Mouse (Mus musculus): ENCODE results near the gene Klrb1a. TPM values are rescaled to one million over a fixed set of nuclear protein-coding genes. Genes with fewer than 3 reads are reported as not detected.

The Klrb1a gene
- polyA plus RNA-seq, 1 experiment from 2014 or later: not detected

- no peak for ATAC-seq
- Histone ChIP-seq H3K9ac (ENCODE audit: low read length) (no peak overlapping the region), H3K4me3 (ENCODE audit: low read depth, low read length) (no peak overlapping the region), H3K27me3 (replicated peaks; ENCODE audit: control insufficient read depth, insufficient read depth, low read length) (peaks cover 3% of the 10 kb centered on the region; the same call in 1 of the 2 replicates), H3K4me1 (ENCODE audit: control insufficient read depth, insufficient read depth, low read length) (0 out of 2 replicates have a peak, but pooled peaks cover 3% of the 10 kb centered on the region), H3K4me2 (ENCODE audit: low read length) (no peak overlapping the region), H3K27ac (ENCODE audit: low read depth, low read length) (no peak overlapping the region), H3K9me3 (replicated peaks; ENCODE audit: control insufficient read depth, low read length) (no peaks in the 10 kb centered on the region), H3K36me3 (ENCODE audit: control insufficient read depth, insufficient read depth, low read length) (no peaks in the 10 kb centered on the region)
- no peak for DNase-seq (ENCODE audit: low spot score)
- 84% methylated on average over 9 of the region's 9 CpGs for WGBS
These were observed 28.7 kb downstream of the Klrb1a start for GRCm38 (mm10) chr6:128594651-128595050.

DNA sequence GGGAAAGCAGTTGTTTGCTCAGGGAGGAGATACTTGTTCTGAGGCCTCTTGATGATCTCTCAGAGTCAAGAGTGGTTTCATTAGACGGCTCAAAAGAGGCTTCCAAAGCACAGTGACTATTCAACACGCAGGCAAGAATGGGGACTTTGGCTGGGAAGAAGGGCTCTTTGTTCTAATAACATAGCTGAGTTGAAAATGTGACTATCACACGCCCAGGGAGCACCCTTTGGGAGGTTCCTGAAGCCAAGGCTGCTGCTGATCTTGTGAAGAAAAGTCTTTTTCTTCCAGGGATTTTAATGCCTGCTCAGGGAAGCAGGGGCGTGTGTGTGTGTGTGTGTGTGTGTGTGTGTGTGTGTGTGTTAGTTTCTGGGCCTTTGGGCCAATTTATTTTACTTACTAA lies 33.9 kb downstream of the Klrb1a start:
- DNase-seq (ENCODE audit: low spot score): no peak
- H3K27ac ChIP-seq (ENCODE audit: low read depth, low read length): no peak overlapping the region
- no peaks in the 10 kb centered on the region for H3K4me1 ChIP-seq (ENCODE audit: control insufficient read depth, insufficient read depth, low read length)
- H3K9ac ChIP-seq (ENCODE audit: low read length): no peak overlapping the region
- no peaks in the 10 kb centered on the region for H3K9me3 ChIP-seq (replicated peaks; ENCODE audit: control insufficient read depth, low read length)
- no peak overlapping the region for H3K4me2 ChIP-seq (ENCODE audit: low read length)
- H3K4me3 ChIP-seq (ENCODE audit: low read depth, low read length): no peak overlapping the region
- WGBS: 29% methylated on average over 4 of the region's 4 CpGs
- ATAC-seq: no peak
- no peaks in the 10 kb centered on the region for H3K36me3 ChIP-seq (ENCODE audit: control insufficient read depth, insufficient read depth, low read length)
- no peaks in the 10 kb centered on the region for H3K27me3 ChIP-seq (replicated peaks; ENCODE audit: control insufficient read depth, insufficient read depth, low read length)

- no peak for DNase-seq (ENCODE audit: low spot score)
- no peak overlapping the region for H3K27ac ChIP-seq (ENCODE audit: low read depth, low read length)
- no peak overlapping the region for H3K4me3 ChIP-seq (ENCODE audit: low read depth, low read length)
- ATAC-seq: no peak
- no peak overlapping the region for H3K9ac ChIP-seq (ENCODE audit: low read length)
- no peak overlapping the region for H3K4me2 ChIP-seq (ENCODE audit: low read length)
- H3K27me3 ChIP-seq (replicated peaks; ENCODE audit: control insufficient read depth, insufficient read depth, low read length): no peaks in the 10 kb centered on the region
- no peaks in the 10 kb centered on the region for H3K9me3 ChIP-seq (replicated peaks; ENCODE audit: control insufficient read depth, low read length)
- 89% methylated on average over 6 of the region's 6 CpGs for WGBS
- no peaks in the 10 kb centered on the region for H3K36me3 ChIP-seq (ENCODE audit: control insufficient read depth, insufficient read depth, low read length)
- H3K4me1 ChIP-seq (ENCODE audit: control insufficient read depth, insufficient read depth, low read length): no peaks in the 10 kb centered on the region
These were observed 35.7 kb downstream of the Klrb1a start for GRCm38 (mm10) chr6:128587619-128588018.

DNA sequence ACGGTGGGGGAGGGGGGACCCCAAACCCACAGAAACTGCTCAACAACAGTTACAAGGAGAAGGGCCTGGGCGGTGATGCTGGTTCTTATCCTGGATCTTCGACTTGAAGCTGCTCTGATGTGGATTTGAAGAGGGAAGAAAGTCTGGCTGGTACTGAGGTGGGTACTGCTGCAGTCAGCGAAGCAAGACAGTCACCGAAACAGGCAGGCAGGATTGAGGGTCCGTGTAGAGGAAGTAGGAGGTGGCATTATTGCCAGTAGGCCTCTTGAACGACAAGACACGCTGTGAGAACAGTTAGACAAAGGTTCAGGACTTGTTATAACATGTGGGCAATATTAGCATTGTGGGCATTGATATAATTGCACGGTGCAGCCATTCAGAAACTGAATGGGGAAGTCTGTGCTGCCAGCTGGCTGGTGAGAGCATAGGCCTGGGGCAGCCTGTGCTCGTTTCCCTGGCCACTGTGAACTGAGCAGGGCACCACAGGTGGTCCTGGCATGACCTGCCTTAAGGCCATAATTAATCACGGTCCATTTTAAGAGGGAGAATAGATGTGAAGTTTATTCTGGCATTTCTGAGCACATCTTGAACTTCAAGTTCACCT lies 37.6 kb downstream of the Klrb1a start:
- H3K4me3 ChIP-seq (ENCODE audit: low read depth, low read length): no peak overlapping the region
- no peaks in the 10 kb centered on the region for H3K9me3 ChIP-seq (replicated peaks; ENCODE audit: control insufficient read depth, low read length)
- H3K4me2 ChIP-seq (ENCODE audit: low read length): no peak overlapping the region
- no peaks in the 10 kb centered on the region for H3K4me1 ChIP-seq (ENCODE audit: control insufficient read depth, insufficient read depth, low read length)
- H3K9ac ChIP-seq (ENCODE audit: low read length): no peak overlapping the region
- DNase-seq (ENCODE audit: low spot score) (peak; percentile 28), ATAC-seq (peak; percentile 48; the same call in 1 of the 2 replicates)
- 52% methylated on average over 11 of the region's 11 CpGs for WGBS
- no peaks in the 10 kb centered on the region for H3K36me3 ChIP-seq (ENCODE audit: control insufficient read depth, insufficient read depth, low read length)
- H3K27me3 ChIP-seq (replicated peaks; ENCODE audit: control insufficient read depth, insufficient read depth, low read length): no peaks in the 10 kb centered on the region
- no peak overlapping the region for H3K27ac ChIP-seq (ENCODE audit: low read depth, low read length)

DNA sequence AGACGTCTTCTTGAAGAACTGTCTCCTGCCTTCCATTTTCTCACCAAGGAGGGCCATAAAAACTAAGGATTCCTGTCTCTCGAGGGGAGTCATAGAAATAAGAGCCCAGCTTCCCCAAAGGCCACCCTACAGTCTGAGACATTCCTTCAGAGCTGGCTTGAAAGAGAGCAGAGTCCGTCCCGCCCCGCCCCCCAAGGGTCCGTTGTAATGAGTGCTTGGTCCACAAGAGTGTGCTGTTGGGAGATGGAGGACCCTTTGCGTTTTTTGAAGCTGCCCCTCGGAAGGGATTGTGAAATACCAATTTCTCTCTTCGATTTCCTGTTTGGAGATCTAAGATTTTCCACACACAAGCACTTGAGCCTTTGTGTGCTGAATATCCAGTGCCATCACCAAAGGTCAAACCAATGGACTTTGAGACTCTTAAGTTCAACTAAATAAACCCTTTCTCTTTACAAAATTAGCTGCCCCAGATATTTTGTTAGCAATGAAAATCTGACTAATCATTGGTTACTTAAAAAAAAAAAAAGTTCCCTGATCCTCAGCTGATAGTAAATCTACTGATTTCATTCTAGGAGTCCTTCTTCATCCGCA lies 39.2 kb downstream of the Klrb1a start:
- Histone ChIP-seq H3K27me3 (replicated peaks; ENCODE audit: control insufficient read depth, insufficient read depth, low read length) (no peaks in the 10 kb centered on the region), H3K36me3 (ENCODE audit: control insufficient read depth, insufficient read depth, low read length) (no peaks in the 10 kb centered on the region), H3K27ac (ENCODE audit: low read depth, low read length) (no peak overlapping the region), H3K4me2 (ENCODE audit: low read length) (no peak overlapping the region), H3K9ac (ENCODE audit: low read length) (no peak overlapping the region), H3K4me3 (ENCODE audit: low read depth, low read length) (no peak overlapping the region), H3K4me1 (ENCODE audit: control insufficient read depth, insufficient read depth, low read length) (no peaks in the 10 kb centered on the region), H3K9me3 (replicated peaks; ENCODE audit: control insufficient read depth, low read length) (no peaks in the 10 kb centered on the region)
- DNase-seq (ENCODE audit: low spot score) (peak; percentile 29), ATAC-seq (no peak)
- 29% methylated on average over 10 of the region's 10 CpGs for WGBS

DNA sequence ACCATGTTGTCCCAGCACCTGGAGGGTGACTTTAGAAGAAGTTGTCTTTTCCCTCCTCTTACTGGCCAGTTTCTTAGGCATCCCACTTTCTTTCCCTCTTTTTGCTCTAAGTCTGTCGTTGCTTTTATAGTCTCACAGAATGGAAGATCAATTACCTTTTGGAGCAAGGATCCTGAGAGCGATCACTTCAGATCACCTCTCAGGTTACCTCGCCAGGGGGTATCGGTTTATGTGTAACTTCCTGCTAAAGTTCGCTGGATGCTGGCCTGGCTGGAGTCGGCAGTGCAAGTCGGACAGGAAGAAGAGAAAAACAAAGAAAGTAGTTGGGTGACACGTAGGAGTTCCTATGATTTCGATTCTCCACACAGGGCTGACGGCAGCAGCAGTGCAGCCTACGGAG lies 41.8 kb downstream of the Klrb1a start, which contains the start of gene A2ml1:
TSS of gene A2ml1 (minus strand) at position 101 of the 400 bp plus-strand sequence.
- Histone ChIP-seq H3K27me3 (replicated peaks; ENCODE audit: control insufficient read depth, insufficient read depth, low read length) (no peaks in the 10 kb centered on the region), H3K4me2 (ENCODE audit: low read length) (no peak within 1 kb of the TSS), H3K9me3 (replicated peaks; ENCODE audit: control insufficient read depth, low read length) (no peaks in the 10 kb centered on the region), H3K9ac (ENCODE audit: low read length) (no peak within 1 kb of the TSS), H3K4me1 (ENCODE audit: control insufficient read depth, insufficient read depth, low read length) (no peaks in the 10 kb centered on the region), H3K27ac (ENCODE audit: low read depth, low read length) (no peak within 1 kb of the TSS), H3K36me3 (ENCODE audit: control insufficient read depth, insufficient read depth, low read length) (no peaks in the 10 kb centered on the region), H3K4me3 (ENCODE audit: low read depth, low read length) (no peak within 1 kb of the TSS)
- DNase-seq (ENCODE audit: low spot score) (no peak), ATAC-seq (no peak)
- 81% methylated on average over 11 of the region's 11 CpGs for WGBS

DNA sequence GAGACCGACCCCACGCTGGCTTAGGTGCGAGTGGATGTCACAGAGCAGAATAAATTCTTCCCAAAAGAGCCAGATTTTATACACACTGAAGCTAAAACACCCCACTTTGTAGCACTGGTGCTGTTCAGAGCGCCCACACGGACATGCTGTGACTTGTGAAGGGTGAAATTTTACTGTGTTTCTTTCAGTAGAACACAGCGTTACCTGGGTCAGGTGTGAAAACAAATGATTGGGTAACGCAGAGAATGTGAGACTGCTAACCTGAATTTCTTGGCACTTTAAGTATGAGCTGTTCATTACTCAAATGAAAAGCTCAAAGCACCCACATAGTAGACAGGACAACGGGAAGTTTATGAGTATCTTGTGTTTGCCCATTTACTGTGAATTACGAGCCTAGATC lies 46.0 kb downstream of the Klrb1a start:
- H3K36me3 ChIP-seq (ENCODE audit: control insufficient read depth, insufficient read depth, low read length): no peaks in the 10 kb centered on the region
- no peak overlapping the region for H3K9ac ChIP-seq (ENCODE audit: low read length)
- no peaks in the 10 kb centered on the region for H3K4me1 ChIP-seq (ENCODE audit: control insufficient read depth, insufficient read depth, low read length)
- 86% methylated on average over 9 of the region's 9 CpGs for WGBS
- no peak overlapping the region for H3K4me3 ChIP-seq (ENCODE audit: low read depth, low read length)
- ATAC-seq (no peak), DNase-seq (ENCODE audit: low spot score) (no peak)
- no peaks in the 10 kb centered on the region for H3K27me3 ChIP-seq (replicated peaks; ENCODE audit: control insufficient read depth, insufficient read depth, low read length)
- no peak overlapping the region for H3K27ac ChIP-seq (ENCODE audit: low read depth, low read length)
- H3K4me2 ChIP-seq (ENCODE audit: low read length): no peak overlapping the region
- H3K9me3 ChIP-seq (replicated peaks; ENCODE audit: control insufficient read depth, low read length): no peaks in the 10 kb centered on the region

GRCm38 (mm10) chr6:128566589-128566988 lies 56.7 kb downstream of the Klrb1a start:
- Histone ChIP-seq H3K27me3 (replicated peaks; ENCODE audit: control insufficient read depth, insufficient read depth, low read length) (no peaks in the 10 kb centered on the region), H3K27ac (ENCODE audit: low read depth, low read length) (no peak overlapping the region), H3K4me1 (ENCODE audit: control insufficient read depth, insufficient read depth, low read length) (no peaks in the 10 kb centered on the region), H3K36me3 (ENCODE audit: control insufficient read depth, insufficient read depth, low read length) (no peaks in the 10 kb centered on the region), H3K4me3 (ENCODE audit: low read depth, low read length) (no peak overlapping the region), H3K9ac (ENCODE audit: low read length) (no peak overlapping the region), H3K4me2 (ENCODE audit: low read length) (no peak overlapping the region), H3K9me3 (replicated peaks; ENCODE audit: control insufficient read depth, low read length) (no peaks in the 10 kb centered on the region)
- 93% methylated on average over 11 of the region's 11 CpGs for WGBS
- DNase-seq (ENCODE audit: low spot score) (no peak), ATAC-seq (no peak)
